Mouse (Mus musculus) lung, postnatal 0 days (tissue): ENCODE measurements around the gene Sytl5. TPM values are rescaled to one million over a fixed set of nuclear protein-coding genes. Genes with fewer than 3 reads are reported as not detected.

Source experiments
- ATAC-seq: fragments of 200-750 bp; cut with Nextera tagmentation; 2 replicates; pipeline ENCODE4 v1.8.0; 2017; ENCODE audit warnings: moderate library complexity
- DNase-seq: peaks from one replicate; pipeline ENCODE4 v3.0.0-alpha.2; 2016; ENCODE audit warnings: low spot score
- H3K27ac ChIP-seq: fragments of 300-500 bp; sonication (generic); 2 replicates; pipeline ENCODE4 v1.5.1; 2014; ENCODE audit warnings: antibody characterized with exemption, mild to moderate bottlenecking, low read length, mixed read lengths
- H3K27me3 ChIP-seq: fragments of 300-500 bp; sonication (generic); replicated peaks from 2 replicates; pipeline ENCODE4 v1.6.1; 2014; ENCODE audit warnings: low read length, mixed read lengths; ENCODE audit not compliant: insufficient read depth
- H3K36me3 ChIP-seq: fragments of 300-500 bp; sonication (generic); 2 replicates; pipeline ENCODE4 v1.6.1; 2014; ENCODE audit warnings: low read length, mixed read lengths; ENCODE audit not compliant: insufficient read depth
- H3K4me1 ChIP-seq: fragments of 300-500 bp; sonication (generic); 2 replicates; pipeline ENCODE4 v1.6.1; 2014; ENCODE audit warnings: antibody characterized with exemption, low read depth, low read length, mixed read lengths; ENCODE audit not compliant: insufficient read depth
- H3K4me2 ChIP-seq: fragments of 300-500 bp; sonication (generic); replicated peaks from 2 replicates; pipeline ENCODE4 v1.6.1; 2014; ENCODE audit warnings: low read depth, mild to moderate bottlenecking, low read length, moderate library complexity, mixed read lengths
- H3K4me3 ChIP-seq: fragments of 300-500 bp; sonication (generic); 2 replicates; pipeline ENCODE4 v1.5.1; 2014; ENCODE audit warnings: low read depth, low read length
- H3K9ac ChIP-seq: fragments of 300-500 bp; sonication (generic); replicated peaks from 2 replicates; pipeline ENCODE4 v1.6.1; 2014; ENCODE audit warnings: low read depth, mild to moderate bottlenecking
- H3K9me3 ChIP-seq: fragments of 300-500 bp; sonication (generic); 2 replicates; pipeline ENCODE4 v1.6.1; 2016; ENCODE audit warnings: low read length, mixed read lengths
- CTCF ChIP-seq: IDR thresholded peaks from 2 replicates; pipeline ENCODE4 v1.5.1; 2016; ENCODE audit warnings: antibody characterized with exemption, mild to moderate bottlenecking
- EP300 ChIP-seq: IDR thresholded peaks from 2 replicates; pipeline ENCODE4 v1.6.1; 2016; ENCODE audit warnings: antibody characterized with exemption, mild to moderate bottlenecking, control low read depth
- WGBS: fragments of 180-500 bp; shearing (Covaris S2); extraction: QIAGEN DNeasy Blood & Tissue Kit; methylation state at CpG from one replicate; pipeline ENCODE4 v1.1.7; 2014; 5-methylcytosine and 5-hydroxymethylcytosine counted together
- polyA plus RNA-seq: library from polyadenylated mRNA; unstranded; fragments of >200 nt; fragmentation: Nextera tagmentation; extraction: Ambion mirVana; gene quantifications from 2 replicates; pipeline ENCODE4 v1.2.1, GENCODE M21; 2015

Sytl5 gene
- 0.67 and 0.85 TPM in 2 replicates for polyA plus RNA-seq

- H3K4me1 ChIP-seq = no peaks in the 10 kb centered on the region
- no peak within 1 kb of the TSS for H3K4me3 ChIP-seq
- H3K27me3 ChIP-seq = no peaks in the 10 kb centered on the region
- 56% methylated on average over 2 of the region's 2 CpGs for WGBS
- H3K9ac ChIP-seq = no peak within 1 kb of the TSS
- TF ChIP-seq EP300 (no peak), CTCF (no peak)
- ATAC-seq (no peak), DNase-seq (no peak)
- H3K4me2 ChIP-seq = no peak within 1 kb of the TSS
- no peaks in the 10 kb centered on the region for H3K36me3 ChIP-seq
- H3K9me3 ChIP-seq = no peaks in the 10 kb centered on the region
- no peak within 1 kb of the TSS for H3K27ac ChIP-seq
Observed at GRCm38 (mm10) chrX:9885322-9885721, at the start of gene Sytl5. Gene Sytl5, plus strand, starts transcription at chrX:9885622.

- Histone ChIP-seq H3K9ac (no peak within 1 kb of the TSS), H3K36me3 (no peaks in the 10 kb centered on the region), H3K4me1 (no peaks in the 10 kb centered on the region), H3K4me2 (no peak within 1 kb of the TSS), H3K27me3 (no peaks in the 10 kb centered on the region), H3K9me3 (no peaks in the 10 kb centered on the region), H3K4me3 (no peak within 1 kb of the TSS), H3K27ac (no peak within 1 kb of the TSS)
- ATAC-seq = no peak
- TF ChIP-seq CTCF (no peak), EP300 (no peak)
- 71% methylated on average over 3 of the region's 3 CpGs for WGBS
- DNase-seq = no peak
Observed at GRCm38 (mm10) chrX:9846628-9847027, 38.8 kb upstream of the Sytl5 start, which contains the start of gene Hypm. Gene Hypm, plus strand, starts transcription at chrX:9846928.

GRCm38 (mm10) chrX:9849403-9849802 is 36.0 kb upstream of the Sytl5 start, which contains the start of gene H2al3:
Gene H2al3, plus strand, starts transcription at chrX:9849703.
- Histone ChIP-seq H3K4me1 (no peaks in the 10 kb centered on the region), H3K27ac (no peak within 1 kb of the TSS), H3K27me3 (no peaks in the 10 kb centered on the region), H3K4me2 (no peak within 1 kb of the TSS), H3K36me3 (no peaks in the 10 kb centered on the region), H3K4me3 (no peak within 1 kb of the TSS), H3K9ac (no peak within 1 kb of the TSS), H3K9me3 (no peaks in the 10 kb centered on the region)
- DNase-seq (no peak), ATAC-seq (no peak)
- TF ChIP-seq EP300 (no peak), CTCF (no peak)
- WGBS = 42% methylated on average over 1 of the region's 1 CpGs

- Histone ChIP-seq H3K27ac (no peak overlapping the region), H3K36me3 (no peaks in the 10 kb centered on the region), H3K4me3 (no peak overlapping the region), H3K4me1 (no peaks in the 10 kb centered on the region), H3K9me3 (no peaks in the 10 kb centered on the region), H3K9ac (no peak overlapping the region), H3K27me3 (no peaks in the 10 kb centered on the region), H3K4me2 (no peak overlapping the region)
- TF ChIP-seq EP300 (peak; percentile 46; the same call in 1 of the 2 replicates), CTCF (no peak)
- peak; percentile 40 for DNase-seq
- 58% methylated on average over 2 of the region's 2 CpGs for WGBS
- ATAC-seq = peak; percentile 56
Observed at GRCm38 (mm10) chrX:9861859-9862258, 23.6 kb upstream of the Sytl5 start.

GRCm38 (mm10) chrX:9875519-9875918 is 9.9 kb upstream of the Sytl5 start:
- Histone ChIP-seq H3K4me2 (no peak overlapping the region), H3K9me3 (no peaks in the 10 kb centered on the region), H3K27ac (no peak overlapping the region), H3K4me3 (no peak overlapping the region), H3K36me3 (no peaks in the 10 kb centered on the region), H3K27me3 (no peaks in the 10 kb centered on the region), H3K4me1 (no peaks in the 10 kb centered on the region), H3K9ac (no peak overlapping the region)
- DNase-seq (no peak), ATAC-seq (no peak)
- WGBS = 81% methylated on average over 2 of the region's 2 CpGs
- TF ChIP-seq EP300 (no peak), CTCF (no peak)

GRCm38 (mm10) chrX:9909572-9909971 is 24.1 kb downstream of the Sytl5 start:
- no peak for ATAC-seq
- Histone ChIP-seq H3K4me3 (no peak overlapping the region), H3K4me2 (no peak overlapping the region), H3K36me3 (no peaks in the 10 kb centered on the region), H3K9ac (no peak overlapping the region), H3K27ac (no peak overlapping the region), H3K27me3 (no peaks in the 10 kb centered on the region), H3K4me1 (no peaks in the 10 kb centered on the region), H3K9me3 (no peaks in the 10 kb centered on the region)
- 45% methylated on average over 2 of the region's 2 CpGs for WGBS
- TF ChIP-seq EP300 (no peak), CTCF (no peak)
- DNase-seq = no peak

- H3K36me3 ChIP-seq = no peaks in the 10 kb centered on the region
- H3K4me2 ChIP-seq = no peak overlapping the region
- H3K27ac ChIP-seq = no peak overlapping the region
- ATAC-seq (no peak), DNase-seq (no peak)
- TF ChIP-seq EP300 (no peak), CTCF (no peak)
- no peaks in the 10 kb centered on the region for H3K4me1 ChIP-seq
- no peak overlapping the region for H3K4me3 ChIP-seq
- no peak overlapping the region for H3K9ac ChIP-seq
- H3K9me3 ChIP-seq = no peaks in the 10 kb centered on the region
- no peaks in the 10 kb centered on the region for H3K27me3 ChIP-seq
Observed at GRCm38 (mm10) chrX:9933839-9934238, 48.4 kb downstream of the Sytl5 start.
